Mouse (Mus musculus): ENCODE results near the gene Tmem131.
A peak's percentile ranks its signal among the peaks of the same experiment; 100 is the strongest.

DNA sequence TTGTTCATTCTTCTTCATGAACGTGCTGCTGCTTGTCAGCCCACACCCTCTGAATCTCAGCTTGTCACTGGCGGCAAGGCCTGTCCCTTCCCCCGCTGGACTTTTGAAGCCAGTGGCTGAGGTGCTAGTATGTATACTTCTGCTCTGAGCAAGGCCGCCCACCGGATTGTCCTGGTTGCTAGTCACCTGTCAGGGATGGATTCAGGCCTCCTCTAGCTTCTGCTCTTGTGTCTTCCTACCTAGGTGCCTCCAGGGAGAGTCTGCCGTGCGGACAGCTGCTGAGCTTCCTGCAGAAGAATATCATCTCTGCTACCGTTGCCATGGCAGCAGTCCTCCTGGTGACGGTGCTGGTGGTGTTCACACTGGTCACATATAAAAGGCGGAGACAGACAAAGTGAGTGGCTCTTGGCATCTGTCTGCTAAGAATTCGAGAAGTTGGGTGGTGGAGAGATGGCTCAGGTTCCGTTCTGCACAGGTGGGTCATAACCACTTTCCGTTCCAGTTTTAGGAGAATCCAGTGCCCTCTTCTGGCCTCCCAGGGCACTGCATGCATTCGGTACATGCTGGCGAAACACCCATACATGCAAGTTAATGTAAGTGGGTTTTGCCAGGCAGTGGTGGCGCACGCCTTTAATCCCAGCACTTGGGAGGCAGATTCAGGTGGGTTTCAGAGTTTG is 199.1 kb downstream of the Tmem131 start:
- TF ChIP-seq CTCF (IDR thresholded peaks at IDR 0.05; ENCODE audit: low read depth, low read length) (peak; percentile 82), POLR2A (IDR thresholded peaks at IDR 0.05; ENCODE audit: insufficient read depth, low read length) (no peak), EP300 (IDR thresholded peaks at IDR 0.05; ENCODE audit: insufficient read depth, low read depth, low read length) (no peak)
